Mouse (Mus musculus) cerebellum, adult 2 months (tissue): ENCODE data around the gene Sri. TPM values are rescaled to one million over a fixed set of nuclear protein-coding genes. Genes with fewer than 3 reads are reported as not detected.
"Not testable (repeated sequence)": the region's sequence is repeated elsewhere in the genome, so short reads cannot be mapped to it uniquely, and the experiment has no call there.

Source experiments
- DNase-seq, 2 experiments: peaks; one replicate each; pipeline ENCODE4 v3.0.0; 2021
- H3K27ac ChIP-seq: fragments of 200-500 bp; 2 replicates; pipeline ENCODE4 v1.5.1; 2012; ENCODE audit warnings: low read length, control low read depth, inconsistent platforms; ENCODE audit not compliant: insufficient read depth
- H3K27me3 ChIP-seq: fragments of 200-500 bp; 2 replicates; pipeline ENCODE4 v1.6.1; 2012; ENCODE audit warnings: inconsistent platforms, mild to moderate bottlenecking, low read length, moderate library complexity; ENCODE audit not compliant: control insufficient read depth, insufficient read depth
- H3K4me1 ChIP-seq: fragments of 200-500 bp; 2 replicates; pipeline ENCODE4 v1.6.1; 2011; ENCODE audit warnings: low read length; ENCODE audit not compliant: control insufficient read depth, insufficient read depth
- H3K4me3 ChIP-seq: fragments of 200-500 bp; replicated peaks from 2 replicates; pipeline ENCODE3; 2011; ENCODE audit warnings: mild to moderate bottlenecking, low read depth, low read length, control low read depth; ENCODE audit not compliant: insufficient read depth
- CTCF ChIP-seq: fragments of 200-500 bp; IDR thresholded peaks from 2 replicates; pipeline ENCODE4 v1.5.1; 2011; ENCODE audit warnings: low read depth, mild to moderate bottlenecking, control low read depth, low read length, moderate library complexity, borderline replicate concordance; ENCODE audit not compliant: insufficient read depth
- POLR2A ChIP-seq: fragments of 200-500 bp; IDR thresholded peaks from 2 replicates; pipeline ENCODE4 v1.6.1; 2011; ENCODE audit warnings: low read length, control low read depth, borderline replicate concordance; ENCODE audit not compliant: insufficient read depth
- WGBS: fragments of 180-500 bp; shearing (Covaris S2); methylation state at CpG from one replicate; pipeline ENCODE4 v1.1.7; 2018; 5-methylcytosine and 5-hydroxymethylcytosine counted together
- polyA plus RNA-seq: library from polyadenylated mRNA; depleted of rRNA; stranded (reverse); fragments of >200 nt; gene quantifications from 2 replicates; pipeline ENCODE4 v1.2.3, GENCODE M21; 2012; rRNA removed

Sri gene
- polyA plus RNA-seq = 167 and 177 TPM in 2 replicates

- no peaks in the 10 kb centered on the region for H3K4me1 ChIP-seq
- no peak within 1 kb of the TSS for H3K27ac ChIP-seq
- DNase-seq = no peak
- no peak for TF ChIP-seq POLR2A
- TF ChIP-seq CTCF = no peak
- H3K27me3 ChIP-seq = no peaks in the 10 kb centered on the region
- WGBS = 84% methylated on average over 6 of the region's 6 CpGs
- no peak within 1 kb of the TSS for H3K4me3 ChIP-seq
These were observed at the start of gene Sri for GRCm38 (mm10) chr5:8045855-8046254. Gene Sri (plus strand): TSS chr5:8046078.

GRCm38 (mm10) chr5:7996401-7997044 lies 49.4 kb upstream of the Sri start:
- Histone ChIP-seq H3K27me3 (no peaks in the 10 kb centered on the region), H3K4me3 (no peak overlapping the region), H3K27ac (no peak overlapping the region), H3K4me1 (no peaks in the 10 kb centered on the region)
- WGBS = 54% methylated on average over 8 of the region's 8 CpGs
- peak; percentile 6 to 10 for DNase-seq
- TF ChIP-seq CTCF (no peak), POLR2A (no peak)

DNA sequence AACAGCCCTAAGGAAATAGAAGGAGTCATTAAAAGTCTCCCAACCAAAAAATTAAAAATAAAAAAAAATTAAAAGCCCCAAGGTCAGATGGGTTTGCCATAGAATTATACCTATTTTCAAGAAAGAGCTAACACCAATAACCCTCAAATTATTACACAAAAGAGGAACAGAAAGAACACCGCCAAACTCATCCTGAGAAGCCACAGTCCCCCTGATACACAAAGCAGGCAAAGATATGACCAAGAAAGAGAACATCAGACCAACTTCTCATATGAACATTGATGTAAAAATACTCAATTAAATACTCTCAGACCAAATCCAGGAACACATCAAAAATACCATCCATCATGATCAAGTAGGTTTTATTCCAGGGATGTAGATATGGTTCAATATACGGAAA lies 48.8 kb upstream of the Sri start:
- no peaks in the 10 kb centered on the region for H3K27me3 ChIP-seq
- no peak overlapping the region for H3K4me3 ChIP-seq
- 97% methylated on average over 2 of the region's 2 CpGs for WGBS
- TF ChIP-seq CTCF (no peak), POLR2A (no peak)
- no peak overlapping the region for H3K27ac ChIP-seq
- no peak for DNase-seq
- H3K4me1 ChIP-seq = no peaks in the 10 kb centered on the region

DNA sequence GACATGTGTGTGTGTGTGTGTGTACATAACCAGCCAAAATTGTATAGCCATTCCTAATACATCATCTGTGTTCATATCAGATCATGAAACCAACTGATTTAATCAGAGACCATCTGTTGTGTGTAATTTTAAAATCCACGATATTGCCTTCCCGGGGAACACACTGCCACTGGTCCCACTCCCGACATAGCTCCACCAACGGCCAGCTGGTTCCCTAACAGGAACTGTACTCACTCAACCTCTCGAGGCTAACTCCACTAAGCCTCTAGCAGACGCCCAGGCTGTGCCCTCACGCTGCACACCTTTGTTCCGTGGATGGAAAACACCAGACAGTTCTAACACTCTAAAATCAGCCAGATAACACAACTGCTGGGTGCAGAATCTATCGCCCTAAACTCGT lies 45.4 kb upstream of the Sri start:
- 50% methylated on average over 10 of the region's 10 CpGs for WGBS
- no peak for TF ChIP-seq CTCF
- TF ChIP-seq POLR2A = no peak
- no peaks in the 10 kb centered on the region for H3K4me1 ChIP-seq
- no peak for DNase-seq
- no peak overlapping the region for H3K27ac ChIP-seq
- H3K27me3 ChIP-seq = no peaks in the 10 kb centered on the region
- no peak overlapping the region for H3K4me3 ChIP-seq

DNA sequence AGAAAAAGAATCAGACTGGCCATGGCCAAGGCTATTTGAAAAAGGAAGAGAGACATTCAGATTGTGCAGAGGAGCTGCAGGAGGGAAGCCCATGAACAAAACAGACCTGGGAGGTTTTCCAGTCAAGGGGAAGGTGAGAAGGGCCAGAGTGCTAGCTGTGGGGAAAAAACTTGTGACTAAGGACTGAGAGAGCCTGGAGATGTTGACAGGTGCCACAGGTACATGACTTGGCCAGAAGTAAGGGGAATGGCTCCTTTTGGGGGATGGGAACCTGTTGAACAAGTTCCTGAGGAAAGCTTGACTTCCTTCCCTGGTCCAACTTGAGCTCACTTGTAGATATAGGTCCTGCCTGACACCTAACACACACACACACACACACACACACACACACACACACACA lies 43.1 kb upstream of the Sri start:
- TF ChIP-seq CTCF (no peak), POLR2A (no peak)
- H3K4me3 ChIP-seq = no peak overlapping the region
- DNase-seq = no peak
- H3K4me1 ChIP-seq = no peaks in the 10 kb centered on the region
- no peaks in the 10 kb centered on the region for H3K27me3 ChIP-seq
- H3K27ac ChIP-seq = no peak overlapping the region

DNA sequence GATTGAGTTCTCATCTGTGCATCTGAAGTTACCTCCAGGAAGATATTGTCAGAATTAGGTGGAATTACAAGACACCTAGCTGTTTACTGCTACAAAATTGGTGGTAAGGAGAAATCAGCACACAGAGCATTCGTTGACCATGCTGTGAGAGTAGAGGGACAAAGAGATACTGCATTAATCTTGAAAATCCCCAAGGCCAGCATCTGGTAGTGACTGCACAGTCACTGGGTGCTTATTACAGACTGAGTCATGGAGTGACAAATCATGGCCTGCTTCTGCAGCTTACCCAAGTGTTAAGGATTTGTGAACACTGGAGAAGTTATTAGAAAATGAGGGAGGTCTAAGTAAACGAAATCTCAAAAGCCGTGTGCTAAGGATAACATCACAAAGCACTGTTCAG lies 32.6 kb upstream of the Sri start:
- Histone ChIP-seq H3K27me3 (no peaks in the 10 kb centered on the region), H3K27ac (no peak overlapping the region), H3K4me3 (no peak overlapping the region), H3K4me1 (no peaks in the 10 kb centered on the region)
- 79% methylated on average over 3 of the region's 3 CpGs for WGBS
- no peak for DNase-seq
- TF ChIP-seq CTCF = no peak

GRCm38 (mm10) chr5:8034596-8034995 lies 11.3 kb upstream of the Sri start:
- not testable (repeated sequence) for H3K27me3 ChIP-seq, H3K27ac ChIP-seq, H3K4me3 ChIP-seq, H3K4me1 ChIP-seq, DNase-seq
- WGBS = 93% methylated on average over 6 of the region's 6 CpGs

- Histone ChIP-seq H3K27ac (no peak overlapping the region), H3K4me3 (no peak overlapping the region), H3K27me3 (no peaks in the 10 kb centered on the region), H3K4me1 (peaks cover 3% of the 10 kb centered on the region; the same call in 1 of the 2 replicates)
- 93% methylated on average over 4 of the region's 4 CpGs for WGBS
- no peak for DNase-seq
- TF ChIP-seq CTCF (no peak), POLR2A (no peak)
These were observed 7.9 kb downstream of the Sri start for GRCm38 (mm10) chr5:8053827-8054226.

- Histone ChIP-seq H3K4me1 (peaks cover 3% of the 10 kb centered on the region), H3K27me3 (no peaks in the 10 kb centered on the region), H3K4me3 (peak overlapping the region; percentile 92), H3K27ac (peak overlapping the region; percentile 99; the same call in 1 of the 2 replicates)
- no peak for DNase-seq
- TF ChIP-seq CTCF (no peak), POLR2A (no peak)
- 17% methylated on average over 8 of the region's 8 CpGs for WGBS
These were observed 9.8 kb downstream of the Sri start for GRCm38 (mm10) chr5:8055721-8056129.
